Mouse (Mus musculus) gastrocnemius, adult 2 months (tissue): ENCODE measurements at regions not wholly inside any gene's neighbourhood (a gene's known extent, or its start where the extent isn't known, plus 50 kb on each side); places are given as distances from the start of the nearest gene placed in this dataset.
A peak's percentile ranks its signal among the peaks of the same experiment; 100 is the strongest.

ENCODE experiments used
- DNase-seq: peaks from one replicate; pipeline ENCODE4 v3.0.0; 2022
- H3K27ac ChIP-seq: fragments of 200-600 bp; 2 replicates; pipeline ENCODE4 v1.8.1; 2022; ENCODE audit warnings: mild to moderate bottlenecking
- H3K4me3 ChIP-seq: fragments of 200-600 bp; 2 replicates; pipeline ENCODE4 v1.8.1; 2022; ENCODE audit warnings: mild to moderate bottlenecking, moderate library complexity
- CTCF ChIP-seq: fragments of 200-600 bp; IDR thresholded peaks from 2 replicates; pipeline ENCODE4 v1.8.1; 2022; ENCODE audit warnings: antibody characterized with exemption, mild to moderate bottlenecking, moderate library complexity
- intact Hi-C: fragments of 180-260 bp; cut with DNase I; formaldehyde crosslinking; loops from one replicate; pipeline ENCODE4 v1.15.1; 2025

- H3K27ac ChIP-seq = no peak overlapping the region
- no peak for DNase-seq
- peak; percentile 37; the same call in 1 of the 2 replicates for TF ChIP-seq CTCF
- intact Hi-C loops = no loop called here
- H3K4me3 ChIP-seq = no peak overlapping the region
Measured at GRCm38 (mm10) chr8:56682564-56682963, 131.7 kb downstream of the Fbxo8 start.

DNA sequence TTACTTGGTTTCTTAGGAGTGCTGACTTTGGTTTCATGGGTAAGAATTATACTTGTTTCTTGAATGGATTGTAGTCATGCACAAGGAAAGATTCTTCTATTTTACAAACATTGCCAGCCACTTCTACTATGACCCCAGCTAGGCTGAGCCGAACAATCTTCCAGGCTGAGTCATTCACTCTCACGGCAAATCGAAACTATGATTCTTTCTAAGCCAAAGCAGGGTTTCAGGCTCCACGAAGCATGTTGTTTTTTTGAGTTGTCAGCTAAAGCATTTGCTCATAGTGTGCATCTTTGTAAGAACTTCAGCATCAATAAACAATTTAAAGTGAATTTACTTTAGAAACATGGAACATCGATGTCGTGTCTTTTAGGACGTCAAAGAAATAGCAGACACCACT lies 133.5 kb downstream of the Fbxo8 start:
- intact Hi-C loops = no loop called here
- DNase-seq = no peak
- no peak for TF ChIP-seq CTCF
- no peak overlapping the region for H3K27ac ChIP-seq
- H3K4me3 ChIP-seq = no peak overlapping the region; the same call in 1 of the 2 replicates

- no peak for DNase-seq
- Histone ChIP-seq H3K27ac (no peak overlapping the region), H3K4me3 (no peak overlapping the region)
- intact Hi-C loops = no loop called here
- no peak for TF ChIP-seq CTCF
Measured at GRCm38 (mm10) chr8:56695436-56695835, 144.5 kb downstream of the Fbxo8 start.

- H3K27ac ChIP-seq = no peak overlapping the region
- no peak for DNase-seq
- no peak overlapping the region for H3K4me3 ChIP-seq
- intact Hi-C loops = no loop called here
- no peak for TF ChIP-seq CTCF
Measured at GRCm38 (mm10) chr8:56700580-56701145, 149.8 kb downstream of the Fbxo8 start.

GRCm38 (mm10) chr8:56706377-56706776 lies 155.5 kb downstream of the Fbxo8 start:
- intact Hi-C loops = no loop called here
- peak overlapping the region; percentile 38 for H3K4me3 ChIP-seq
- no peak for TF ChIP-seq CTCF
- no peak overlapping the region for H3K27ac ChIP-seq
- DNase-seq = no peak

GRCm38 (mm10) chr8:56706941-56707706 lies 156.2 kb downstream of the Fbxo8 start:
- intact Hi-C loops = no loop called here

DNA sequence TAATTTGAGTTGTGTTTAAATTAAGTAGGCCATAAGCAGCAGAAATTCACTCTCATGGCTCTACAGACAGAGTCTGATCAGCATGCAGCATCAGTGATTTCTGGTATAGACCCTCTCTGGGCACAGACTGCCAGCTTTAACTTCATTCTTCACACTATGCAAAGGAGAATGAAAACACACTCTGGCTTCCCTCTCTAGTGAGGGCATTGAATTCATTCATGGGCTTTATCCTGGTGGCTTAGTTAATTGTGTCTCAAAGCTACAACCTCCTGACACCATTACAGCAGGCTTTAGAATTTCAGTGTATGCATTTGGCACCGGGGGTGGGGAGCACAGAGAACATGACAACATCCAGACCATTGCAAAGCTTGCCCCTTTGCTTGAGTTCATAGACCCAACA lies 169.1 kb downstream of the Fbxo8 start:
- intact Hi-C loops = no loop called here
- H3K4me3 ChIP-seq = no peak overlapping the region
- no peak for DNase-seq
- no peak overlapping the region for H3K27ac ChIP-seq
- TF ChIP-seq CTCF = no peak

More at GRCm38 (mm10) chr8:56706941-56707706, 156.2 kb downstream of the Fbxo8 start:
- H3K27ac ChIP-seq = no peak overlapping the region
- DNase-seq = no peak
- H3K4me3 ChIP-seq = peak overlapping the region; percentile 38
- no peak for TF ChIP-seq CTCF

DNA sequence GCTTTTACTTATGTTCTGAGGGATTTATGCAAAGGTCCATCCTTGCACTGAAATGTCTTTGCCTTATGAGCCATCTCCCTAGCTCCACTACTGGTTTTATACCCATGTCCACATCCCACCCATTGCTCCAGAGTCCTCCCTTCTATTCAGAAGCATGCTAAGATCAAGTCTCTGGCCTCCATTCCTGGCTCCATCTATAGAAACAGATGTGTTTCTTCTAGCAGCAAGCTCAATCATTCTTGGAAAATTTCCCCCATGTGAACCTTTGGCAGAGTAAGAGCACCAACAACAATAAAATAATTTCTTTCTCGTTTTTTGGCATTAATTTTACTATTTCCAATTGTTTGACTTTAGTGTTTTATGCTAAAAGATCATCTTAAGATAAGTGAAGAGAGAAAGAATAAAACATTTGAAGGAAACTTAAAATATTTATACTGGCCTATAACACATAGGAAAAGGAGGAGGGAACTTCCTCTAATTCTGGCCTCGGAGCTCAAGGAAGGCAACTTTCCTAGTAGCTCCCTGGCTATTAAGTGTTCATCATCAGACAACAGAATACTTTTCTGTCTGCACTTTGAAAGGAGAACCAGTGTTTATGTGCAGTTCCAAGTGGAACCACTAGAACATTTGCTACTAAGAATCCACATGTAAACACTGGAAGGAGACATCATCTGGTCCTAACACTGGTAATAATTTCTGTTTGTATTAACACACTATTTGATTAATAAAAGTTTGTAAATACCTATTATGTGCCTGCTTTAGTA lies 171.8 kb downstream of the Fbxo8 start:
- intact Hi-C loops = no loop called here
- TF ChIP-seq CTCF = no peak

GRCm38 (mm10) chr8:56724607-56725006 lies 173.7 kb downstream of the Fbxo8 start:
- H3K27ac ChIP-seq = no peak overlapping the region
- intact Hi-C loops = no loop called here
- no peak for TF ChIP-seq CTCF
- DNase-seq = no peak
- no peak overlapping the region for H3K4me3 ChIP-seq

More for the DNA sequence above, 171.8 kb downstream of the Fbxo8 start:
- no peak for DNase-seq
- no peak overlapping the region for H3K4me3 ChIP-seq
- no peak overlapping the region for H3K27ac ChIP-seq

- no peak for DNase-seq
- intact Hi-C loops = no loop called here
- TF ChIP-seq CTCF = no peak
- Histone ChIP-seq H3K27ac (no peak overlapping the region), H3K4me3 (no peak overlapping the region)
Measured at GRCm38 (mm10) chr8:56733318-56733717, 182.4 kb downstream of the Fbxo8 start.

GRCm38 (mm10) chr8:56735021-56735420 lies 184.1 kb downstream of the Fbxo8 start:
- TF ChIP-seq CTCF = no peak
- Histone ChIP-seq H3K27ac (no peak overlapping the region), H3K4me3 (no peak overlapping the region)
- intact Hi-C loops = no loop called here
- no peak for DNase-seq

DNA sequence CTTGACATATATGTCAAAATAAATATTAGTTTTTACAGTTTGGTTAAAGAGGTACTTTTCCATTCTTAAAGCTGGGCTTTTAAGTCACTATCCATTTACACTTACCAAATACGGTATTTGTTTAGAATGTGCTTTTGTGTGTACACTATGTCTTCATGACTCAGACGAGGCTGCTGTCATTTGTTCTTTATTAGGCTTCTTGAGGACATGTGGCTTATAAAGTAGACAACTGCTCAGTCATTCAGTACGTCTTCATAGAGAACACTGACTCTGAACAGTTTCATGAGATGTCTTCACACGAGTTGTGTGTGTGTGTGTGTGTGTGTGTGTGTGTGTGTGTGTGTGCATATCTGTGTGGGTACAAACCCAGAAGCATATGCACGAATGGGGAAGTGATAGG lies 216.1 kb downstream of the Fbxo8 start:
- TF ChIP-seq CTCF = no peak
- no peak overlapping the region for H3K4me3 ChIP-seq
- intact Hi-C loops = no loop called here
- no peak for DNase-seq
- no peak overlapping the region for H3K27ac ChIP-seq

GRCm38 (mm10) chr8:56784441-56784840 lies 233.6 kb downstream of the Fbxo8 start:
- intact Hi-C loops = no loop called here
- no peak overlapping the region for H3K4me3 ChIP-seq
- H3K27ac ChIP-seq = no peak overlapping the region
- TF ChIP-seq CTCF = no peak
- DNase-seq = no peak
